8 mouse cellular contexts compared by ENCODE assay signal in genomic region chr17:5977921-5978504, GRCm38 (mm10). TPM values are rescaled to one million over a fixed set of nuclear protein-coding genes. Genes with fewer than 3 reads are reported as not detected.
DNase-seq lines count a peak whose midpoint lies in the region; ATAC-seq and TF ChIP-seq lines count a peak whose summit lies in the region.

No protein-coding gene starts in this region.

- no peak for ATAC-seq in intestine, embryonic 14.5 days (replicated peaks; ENCODE audit: low FRiP score, low TSS enrichment, low read depth)
- no peak for ATAC-seq in stomach, embryonic 14.5 days (ENCODE audit: insufficient number of reproducible peaks, insufficient read depth, low FRiP score, low read depth)

- peak; percentile 44 for DNase-seq in adrenal gland, postnatal 10 days
- DNase-seq in adrenal gland, adult 18-20 months (ENCODE audit: low spot score in 2 of 2), result no peak
- no peak for DNase-seq in liver, adult 2 months (ENCODE audit: extremely low read depth, low read depth, low spot score)
- DNase-seq in liver, result no peak
- no peak for DNase-seq in intestine, embryonic 14.5 days (ENCODE audit: low spot score)
- no peak for DNase-seq in layer of hippocampus, adult 9-11 months
- DNase-seq in layer of hippocampus, adult 9-10 months (ENCODE audit: low spot score), result no peak

- no peak for TF ChIP-seq CTCF in liver, adult 2 months (IDR thresholded peaks at IDR 0.05; ENCODE audit: low read depth, low read length)

- H3K9me3 ChIP-seq in intestine, embryonic 14.5 days (ENCODE audit: control insufficient read depth, low read length), result no peaks in the 10 kb centered on the region
- H3K9me3 ChIP-seq in stomach, embryonic 14.5 days (ENCODE audit: control insufficient read depth, low read depth, low read length), result no peaks in the 10 kb centered on the region

- H3K27me3 ChIP-seq in liver, adult 2 months (ENCODE audit: control insufficient read depth, insufficient read depth, low read length), result no peaks in the 10 kb centered on the region
- H3K27me3 ChIP-seq in intestine, embryonic 14.5 days (replicated peaks; ENCODE audit: control insufficient read depth, insufficient read depth, low read length), result no peaks in the 10 kb centered on the region
- no peaks in the 10 kb centered on the region for H3K27me3 ChIP-seq in stomach, embryonic 14.5 days (ENCODE audit: control insufficient read depth, insufficient read depth, low read length)

- H3K36me3 ChIP-seq in liver, adult 2 months (ENCODE audit: control insufficient read depth, insufficient read depth, low read length), result no peaks in the 10 kb centered on the region
- H3K36me3 ChIP-seq in intestine, embryonic 14.5 days (ENCODE audit: control insufficient read depth, insufficient read depth, low read length), result no peaks in the 10 kb centered on the region
- H3K36me3 ChIP-seq in stomach, embryonic 14.5 days (ENCODE audit: control insufficient read depth, insufficient read depth, low read length), result no peaks in the 10 kb centered on the region

- H3K4me2 ChIP-seq in intestine, embryonic 14.5 days (ENCODE audit: low read length), result no peak overlapping the region
- H3K4me2 ChIP-seq in stomach, embryonic 14.5 days (replicated peaks; ENCODE audit: low read depth, low read length), result no peak overlapping the region

- no peak for TF ChIP-seq POLR2A in liver, adult 2 months (IDR thresholded peaks at IDR 0.05; ENCODE audit: extremely low read depth, insufficient read depth, low read length)

- H3K4me1 ChIP-seq in liver, adult 2 months (ENCODE audit: control insufficient read depth, insufficient read depth, low read length), result peaks cover 23% of the 10 kb centered on the region
- H3K4me1 ChIP-seq in intestine, embryonic 14.5 days (replicated peaks; ENCODE audit: control insufficient read depth, insufficient read depth, low read length), result peaks cover 37% of the 10 kb centered on the region
- H3K4me1 ChIP-seq in stomach, embryonic 14.5 days (ENCODE audit: control insufficient read depth, insufficient read depth, low read length), result peaks cover 36% of the 10 kb centered on the region

- no peaks in the 10 kb centered on the region; the same call in 1 of the 2 replicates for H3K79me2 ChIP-seq in liver, adult 2 months (ENCODE audit: control insufficient read depth, insufficient read depth, low read length)

- peak overlapping the region; percentile 25 for H3K27ac ChIP-seq in liver, adult 2 months (replicated peaks; ENCODE audit: insufficient read depth, low read depth, low read length)
- H3K27ac ChIP-seq in intestine, embryonic 14.5 days (ENCODE audit: low read depth), result 0 out of 2 replicates have a peak overlapping the region, but pooled peaks have one; percentile 14
- peak overlapping the region; percentile 78; the same call in 1 of the 2 replicates for H3K27ac ChIP-seq in stomach, embryonic 14.5 days (ENCODE audit: low read length)

- no peak overlapping the region for H3K9ac ChIP-seq in liver, adult 2 months (ENCODE audit: low read depth, low read length)
- no peak overlapping the region for H3K9ac ChIP-seq in intestine, embryonic 14.5 days (ENCODE audit: low read length)
- H3K9ac ChIP-seq in stomach, embryonic 14.5 days (replicated peaks; ENCODE audit: low read depth, low read length), result no peak overlapping the region

- no peak overlapping the region for H3K4me3 ChIP-seq in liver, adult 2 months (ENCODE audit: insufficient read depth, low read depth, low read length)
- H3K4me3 ChIP-seq in intestine, embryonic 14.5 days (ENCODE audit: low read depth, low read length), result no peak overlapping the region
- H3K4me3 ChIP-seq in stomach, embryonic 14.5 days (ENCODE audit: low read depth, low read length), result no peak overlapping the region

- 61% methylated on average over 8 of the region's 8 CpGs for WGBS in liver, adult 2 months
- WGBS in intestine, embryonic 14.5 days, result 67% methylated on average over 8 of the region's 8 CpGs
- WGBS in stomach, embryonic 14.5 days, result 75% methylated on average over 8 of the region's 8 CpGs

RNA-seq across cellular contexts. Expression of gene Synj2, which starts 36.9 kb away (rescaled TPM):
- total RNA-seq in adrenal gland, postnatal 10 days (2021), result 10 to 100 TPM in 1 of 2 experiments, 1 to 10 TPM in 1; 8.2 to 15.4 TPM
- 10 to 100 TPM in 1 of 2 experiments, 1 to 10 TPM in 1; 9.7 to 13.4 TPM for total RNA-seq in adrenal gland, adult 18-20 months (2021)
- 3.0 and 3.7 TPM in 2 replicates for total RNA-seq in liver, adult 2 months (2014; rRNA removed)
- 0.66 and 1.2 TPM in 2 replicates for polyA plus RNA-seq in liver, adult 2 months (2012; rRNA removed)
- 9.0 and 10.0 TPM in 2 replicates for polyA plus RNA-seq in intestine, embryonic 14.5 days (2014; fragmentation: Nextera tagmentation; extraction: Ambion mirVana)
- 7.5 and 10.3 TPM in 2 replicates for polyA plus RNA-seq in stomach, embryonic 14.5 days (2014; fragmentation: Nextera tagmentation; extraction: Ambion mirVana)

Comparison
In these comparisons a context has a peak if more than half of its experiments do, and no peak if none do; other contexts are left out.
1. H3K27ac ChIP-seq: peak in every context shown above with its lines; median percentile 78 in stomach, embryonic 14.5 days; 25 in liver, adult 2 months; 14 in intestine, embryonic 14.5 days.